12 mouse cellular contexts compared by ENCODE assay signal in genomic region chr3:139023585-139023984, GRCm38 (mm10). TPM values are rescaled to one million over a fixed set of nuclear protein-coding genes. Genes with fewer than 3 reads are reported as not detected.
DNase-seq lines count a peak whose midpoint lies in the region; ATAC-seq and TF ChIP-seq lines count a peak whose summit lies in the region.
"Had no signal": no experiment of that assay in that cellular context is flagged by ENCODE, and none has a peak within 500 bp of the region (broad histone marks: within the 10 kb centered on the region; RNA-seq: fewer than 3 reads in every experiment).

No protein-coding gene starts in this region.

- 18% methylated on average over 8 of the region's 8 CpGs for WGBS in cerebellum, adult 2 months
- 26% methylated on average over 8 of the region's 8 CpGs for WGBS in hindbrain, embryonic 15.5 days
- WGBS in neural tube, embryonic 15.5 days = 33% methylated on average over 8 of the region's 8 CpGs

- ATAC-seq in hindbrain, embryonic 15.5 days (ENCODE audit: low FRiP score, low read depth) = peak; percentile 91
- ATAC-seq in neural tube, embryonic 15.5 days (ENCODE audit: low FRiP score) = peak; percentile 64; the same call in 1 of the 2 replicates
- no peak for ATAC-seq in inflammation-experienced regulatory T-cells, adult 6 months

- peak; percentile 94 to 96 for DNase-seq in cerebellum, adult 2 months
- peak; percentile 14 for DNase-seq in embryo, embryonic 11.5 days (ENCODE audit: low read depth, low spot score)
- DNase-seq in kidney, postnatal 4 days = no peak
- DNase-seq in kidney, adult 9 months = no peak
- DNase-seq: kidney, postnatal 10 days; right cerebral cortex, postnatal 25 days; thymus, adult 2 months had no signal

- no peaks in the 10 kb centered on the region for H3K36me3 ChIP-seq in hindbrain, embryonic 15.5 days
- H3K36me3 ChIP-seq in neural tube, embryonic 15.5 days = no peaks in the 10 kb centered on the region

- TF ChIP-seq CTCF in cerebellum, adult 2 months (IDR thresholded peaks at IDR 0.05; ENCODE audit: borderline replicate concordance, insufficient read depth, low read depth, low read length) = no peak; the same call in 1 of the 2 replicates

- peak overlapping the region; percentile 1 for H3K4me3 ChIP-seq in cerebellum, adult 2 months (replicated peaks; ENCODE audit: insufficient read depth, low read depth, low read length)
- H3K4me3 ChIP-seq in hindbrain, embryonic 15.5 days = no peak overlapping the region
- H3K4me3 ChIP-seq in neural tube, embryonic 15.5 days (replicated peaks) = no peak overlapping the region
- H3K4me3 ChIP-seq: embryonic facial prominence, embryonic 12.5 days; limb, embryonic 12.5 days had no signal

- H3K27me3 ChIP-seq in cerebellum, adult 2 months (ENCODE audit: control insufficient read depth, insufficient read depth, low read length) = no peaks in the 10 kb centered on the region
- no peaks in the 10 kb centered on the region for H3K27me3 ChIP-seq in hindbrain, embryonic 15.5 days
- no peaks in the 10 kb centered on the region for H3K27me3 ChIP-seq in neural tube, embryonic 15.5 days (replicated peaks)
- H3K27me3 ChIP-seq: embryonic facial prominence, embryonic 12.5 days; limb, embryonic 12.5 days had no signal

- H3K9me3 ChIP-seq in hindbrain, embryonic 15.5 days = no peaks in the 10 kb centered on the region
- H3K9me3 ChIP-seq in neural tube, embryonic 15.5 days (replicated peaks) = no peaks in the 10 kb centered on the region
- H3K9me3 ChIP-seq: embryonic facial prominence, embryonic 12.5 days; limb, embryonic 12.5 days had no signal

- peak overlapping the region; percentile 18; the same call in 1 of the 2 replicates for H3K27ac ChIP-seq in cerebellum, adult 2 months (ENCODE audit: insufficient read depth, low read length)
- no peak overlapping the region for H3K27ac ChIP-seq in hindbrain, embryonic 15.5 days (replicated peaks)
- no peak overlapping the region for H3K27ac ChIP-seq in neural tube, embryonic 15.5 days (replicated peaks)
- H3K27ac ChIP-seq: embryonic facial prominence, embryonic 12.5 days; limb, embryonic 12.5 days had no signal

- no peak overlapping the region for H3K4me2 ChIP-seq in hindbrain, embryonic 15.5 days
- no peak overlapping the region for H3K4me2 ChIP-seq in neural tube, embryonic 15.5 days
- H3K4me2 ChIP-seq: embryonic facial prominence, embryonic 12.5 days; limb, embryonic 12.5 days had no signal

- TF ChIP-seq POLR2A in cerebellum, adult 2 months (IDR thresholded peaks at IDR 0.05; ENCODE audit: borderline replicate concordance, insufficient read depth, low read length) = no peak

- H3K4me1 ChIP-seq in cerebellum, adult 2 months (ENCODE audit: control insufficient read depth, insufficient read depth, low read length) = peaks cover 12% of the 10 kb centered on the region; the same call in 1 of the 2 replicates
- peaks cover 12% of the 10 kb centered on the region; the same call in 1 of the 2 replicates for H3K4me1 ChIP-seq in hindbrain, embryonic 15.5 days (replicated peaks)
- H3K4me1 ChIP-seq in neural tube, embryonic 15.5 days = peaks cover 14% of the 10 kb centered on the region
- H3K4me1 ChIP-seq: embryonic facial prominence, embryonic 12.5 days; limb, embryonic 12.5 days had no signal

- no peak overlapping the region for H3K9ac ChIP-seq in hindbrain, embryonic 15.5 days
- H3K9ac ChIP-seq in neural tube, embryonic 15.5 days (replicated peaks) = no peak overlapping the region
- H3K9ac ChIP-seq: embryonic facial prominence, embryonic 12.5 days; limb, embryonic 12.5 days had no signal

RNA-seq across cellular contexts. Expression of gene Rap1gds1, which starts 51.4 kb away (rescaled TPM):
- 188 and 206 TPM in 2 replicates for polyA plus RNA-seq in cerebellum, adult 2 months (2012; rRNA removed)
- polyA plus RNA-seq in hindbrain, embryonic 15.5 days (2015; fragmentation: Nextera tagmentation; extraction: Ambion mirVana) = 87.9 and 96.8 TPM in 2 replicates
- polyA plus RNA-seq in neural tube, embryonic 15.5 days (2015; fragmentation: Nextera tagmentation; extraction: Ambion mirVana) = 114 and 124 TPM in 2 replicates
- polyA plus RNA-seq in inflammation-experienced regulatory T-cells, adult 6 months (2017; shearing (Covaris generic)) = 10 to 100 TPM; 64.8 to 78.6 (median 67.9) TPM

Comparison
In these comparisons a context has a peak if more than half of its experiments do, and no peak if none do; other contexts are left out.
1. DNase-seq: peak in cerebellum, adult 2 months (2 of 2) and embryo, embryonic 11.5 days (single experiment); none in kidney, postnatal 4 days (0 of 2) and kidney, adult 9 months (single experiment).